Mouse (Mus musculus) fat pad, adult 2 months (tissue): Measurements from ENCODE around the gene Hpcal4.

Experiments
- DNase-seq: peaks from one replicate; pipeline ENCODE4 v3.0.0-alpha.2; 2011; ENCODE audit warnings: low read depth, low spot score; ENCODE audit errors: extremely low read depth

Hpcal4 gene

DNA sequence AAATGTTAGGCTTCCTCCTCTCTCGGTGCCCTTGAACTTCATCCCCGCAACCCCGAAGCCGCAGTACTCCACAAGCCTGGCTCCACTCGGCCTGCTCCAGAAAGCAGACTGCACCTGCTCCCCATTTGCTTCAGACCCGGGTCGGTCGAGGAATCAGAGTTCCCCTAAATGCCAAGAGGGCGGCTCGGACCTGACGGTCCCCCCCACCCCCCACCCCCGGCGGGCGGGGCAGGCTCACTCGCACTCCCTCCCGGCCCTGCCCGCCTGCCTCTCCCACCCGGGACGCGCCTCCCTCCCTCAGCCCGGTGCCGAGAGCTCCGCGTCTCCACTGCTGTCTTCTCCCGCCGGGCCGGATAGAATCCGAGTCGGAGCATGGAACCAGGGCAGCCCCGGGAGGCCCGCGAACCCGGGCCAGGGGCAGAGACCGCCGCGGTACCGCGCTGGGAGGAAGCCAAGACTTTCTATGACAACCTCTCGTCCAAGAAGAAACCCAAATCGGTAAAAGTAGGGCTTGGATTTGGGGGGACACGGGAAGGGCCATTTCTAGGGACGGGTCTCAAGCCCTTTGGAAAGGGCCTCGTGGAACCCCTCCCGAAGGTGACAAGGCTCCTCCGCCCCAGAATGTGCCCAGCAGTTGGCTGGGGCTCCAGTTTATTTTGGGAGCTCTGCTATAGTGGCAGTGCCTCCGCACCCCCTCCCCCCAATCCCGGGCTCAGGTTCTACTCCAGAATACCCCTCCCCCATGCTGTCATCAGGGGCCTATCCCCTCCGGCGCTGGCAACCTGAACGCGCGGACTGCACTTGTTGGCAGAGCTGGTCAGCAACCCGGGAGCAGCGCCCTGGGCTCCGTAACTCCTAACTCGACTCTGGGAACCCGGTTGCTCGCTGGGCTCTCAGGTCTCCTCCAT lies 18.4 kb downstream of the Hpcal4 start, which contains the start of gene Nt5c1a:
Gene Nt5c1a, plus strand, starts transcription at position 319 of the 908 bp plus-strand sequence.
- no peak for DNase-seq

DNA sequence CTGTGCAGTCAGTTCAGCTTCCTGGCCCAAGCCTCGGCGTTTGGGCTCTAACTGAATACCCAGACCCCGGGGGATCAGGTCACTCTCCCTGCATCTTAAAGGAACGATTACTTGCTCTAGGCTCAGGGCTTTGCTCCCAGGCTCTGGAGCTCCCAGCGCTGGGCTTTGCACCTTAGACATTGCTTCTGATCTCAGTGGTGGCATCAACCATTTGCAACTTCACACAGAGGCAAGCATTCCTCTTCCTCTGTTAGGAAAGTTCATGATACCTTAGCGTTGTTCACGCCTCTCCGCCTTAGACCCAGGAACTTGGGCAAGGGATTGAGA lies 19.0 kb downstream of the Hpcal4 start:
- no peak for DNase-seq

DNA sequence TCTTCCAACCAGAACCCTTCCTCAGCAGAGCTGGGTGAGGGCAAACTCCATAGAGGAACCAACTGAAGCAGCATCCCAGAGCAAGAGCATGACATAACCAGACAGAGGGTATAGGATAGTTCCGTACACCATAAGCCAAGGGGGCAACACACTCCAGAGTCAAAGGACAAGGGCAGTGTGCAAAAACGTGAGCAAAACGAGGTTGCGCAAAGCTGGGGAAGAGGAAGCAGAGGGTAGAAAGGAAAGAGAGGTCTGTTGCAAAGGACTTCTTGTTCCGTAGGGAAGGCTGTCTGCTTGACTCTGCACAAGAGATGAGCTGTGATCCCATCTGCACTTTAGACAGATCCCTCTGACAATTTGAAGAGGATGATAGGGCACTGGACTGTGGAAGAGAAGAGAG lies 24.3 kb downstream of the Hpcal4 start:
- DNase-seq, result no peak

DNA sequence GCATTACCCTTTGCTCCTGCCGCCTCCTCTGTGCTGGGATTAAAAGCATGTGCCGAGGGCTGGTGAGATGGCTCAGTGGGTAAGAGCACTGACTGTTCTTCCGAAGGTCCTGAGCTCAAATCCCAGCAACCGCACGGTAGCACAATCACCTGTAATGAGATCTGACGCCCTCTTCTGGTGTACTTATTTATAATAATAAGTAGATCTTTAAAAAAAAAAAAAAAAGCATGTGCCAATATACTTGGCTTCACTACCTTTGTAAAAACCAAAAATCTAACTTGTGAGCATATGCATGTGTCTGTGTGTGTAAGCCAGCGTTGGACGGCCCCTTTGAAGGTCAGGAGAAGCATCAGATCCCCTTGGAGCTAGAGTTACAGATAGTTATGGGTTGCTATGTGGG lies 28.0 kb downstream of the Hpcal4 start:
- DNase-seq, result no peak

DNA sequence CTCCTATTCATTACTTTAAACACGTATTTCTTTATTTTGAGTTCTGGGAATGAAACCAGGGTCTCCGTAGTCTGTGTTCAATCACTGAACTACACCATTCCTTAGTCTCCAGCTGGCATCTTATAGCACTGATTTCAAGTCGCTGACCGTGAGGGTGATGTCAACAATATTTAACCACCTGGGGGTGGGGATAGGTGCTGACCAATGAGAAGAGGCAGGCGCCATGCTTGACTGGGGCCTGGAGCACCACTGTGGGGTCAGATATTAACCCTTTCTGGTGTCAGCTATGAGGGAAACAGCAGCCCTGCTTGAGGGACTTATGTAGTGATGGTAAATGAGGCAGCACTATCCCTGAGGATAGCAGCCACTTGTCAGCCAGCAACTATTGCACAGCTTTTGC lies 28.4 kb downstream of the Hpcal4 start:
- no peak for DNase-seq

DNA sequence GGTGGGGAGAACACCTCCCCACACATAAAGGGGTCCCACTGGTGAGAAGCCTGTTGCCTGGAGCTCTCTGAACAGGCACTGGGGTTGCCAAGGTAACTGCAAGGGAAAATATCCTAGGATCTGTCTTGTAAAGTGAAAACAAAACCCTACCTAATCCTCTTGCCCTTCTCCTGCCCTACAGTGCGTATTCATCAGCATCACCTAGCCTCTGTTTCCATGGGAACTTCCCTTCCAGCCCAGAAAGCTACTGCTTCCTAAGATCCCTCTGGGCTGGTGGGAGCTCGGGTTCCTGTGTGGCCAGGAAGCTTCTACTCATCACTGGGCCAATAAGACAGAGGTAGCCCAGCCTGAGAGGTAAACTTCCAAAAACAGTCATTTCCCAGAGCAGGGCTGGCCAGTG lies 29.3 kb downstream of the Hpcal4 start:
- DNase-seq, result no peak

DNA sequence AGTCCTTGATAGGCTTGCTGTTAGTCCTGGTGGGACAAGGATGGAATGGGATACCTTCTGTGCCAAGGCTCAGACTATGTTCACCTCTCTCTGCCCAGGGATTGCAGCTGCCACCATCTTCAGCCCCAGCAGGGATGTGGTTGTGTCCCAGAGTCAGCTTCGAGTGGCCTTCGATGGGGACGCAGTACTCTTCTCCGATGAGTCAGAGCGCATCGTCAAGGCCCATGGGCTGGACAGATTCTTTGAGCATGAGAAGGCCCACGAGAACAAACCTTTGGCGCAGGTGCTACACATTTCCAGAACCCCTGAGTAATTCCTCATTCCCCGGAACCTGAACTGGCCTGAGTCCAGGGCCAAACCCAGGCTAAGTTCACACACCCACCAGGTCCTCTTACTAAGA lies 30.9 kb downstream of the Hpcal4 start:
- no peak for DNase-seq

DNA sequence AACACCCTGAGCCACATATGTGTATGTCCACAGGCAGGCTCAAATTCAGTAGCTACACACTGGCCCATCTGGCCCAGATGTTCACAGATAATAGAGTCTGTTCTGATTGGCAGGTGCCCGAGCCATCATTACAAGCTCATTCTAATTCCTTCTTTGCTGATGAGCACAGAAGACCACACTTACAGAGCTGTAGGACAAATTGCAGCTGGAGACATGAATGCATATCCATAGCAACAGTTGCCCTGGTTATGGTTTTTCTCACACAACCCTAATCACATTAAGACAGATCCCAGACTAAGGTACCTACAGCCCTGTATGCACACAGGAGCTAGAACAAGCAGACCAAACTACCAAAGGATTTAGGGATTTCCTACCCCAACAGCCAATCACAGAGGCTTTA lies 32.3 kb downstream of the Hpcal4 start:
- no peak for DNase-seq

DNA sequence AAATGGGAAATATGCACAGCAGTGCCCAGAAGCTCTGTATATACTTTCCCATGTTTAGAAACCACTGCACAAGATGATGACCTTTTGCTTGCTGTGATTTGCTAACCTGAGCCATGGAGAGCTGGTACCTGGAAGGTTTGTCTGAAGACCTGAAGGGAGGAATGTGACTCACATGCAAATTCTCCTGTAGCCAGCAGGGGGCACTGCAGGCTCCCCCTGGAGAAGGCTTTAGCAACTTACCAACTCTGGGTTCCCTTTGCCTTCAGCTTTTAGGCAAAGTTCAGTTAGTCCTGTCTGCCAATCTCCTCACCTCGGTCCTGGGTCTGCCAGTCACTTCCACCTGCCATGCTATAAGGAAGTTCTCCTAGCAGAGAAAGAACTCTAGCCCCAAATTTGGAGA lies 33.8 kb downstream of the Hpcal4 start:
- DNase-seq, result no peak

DNA sequence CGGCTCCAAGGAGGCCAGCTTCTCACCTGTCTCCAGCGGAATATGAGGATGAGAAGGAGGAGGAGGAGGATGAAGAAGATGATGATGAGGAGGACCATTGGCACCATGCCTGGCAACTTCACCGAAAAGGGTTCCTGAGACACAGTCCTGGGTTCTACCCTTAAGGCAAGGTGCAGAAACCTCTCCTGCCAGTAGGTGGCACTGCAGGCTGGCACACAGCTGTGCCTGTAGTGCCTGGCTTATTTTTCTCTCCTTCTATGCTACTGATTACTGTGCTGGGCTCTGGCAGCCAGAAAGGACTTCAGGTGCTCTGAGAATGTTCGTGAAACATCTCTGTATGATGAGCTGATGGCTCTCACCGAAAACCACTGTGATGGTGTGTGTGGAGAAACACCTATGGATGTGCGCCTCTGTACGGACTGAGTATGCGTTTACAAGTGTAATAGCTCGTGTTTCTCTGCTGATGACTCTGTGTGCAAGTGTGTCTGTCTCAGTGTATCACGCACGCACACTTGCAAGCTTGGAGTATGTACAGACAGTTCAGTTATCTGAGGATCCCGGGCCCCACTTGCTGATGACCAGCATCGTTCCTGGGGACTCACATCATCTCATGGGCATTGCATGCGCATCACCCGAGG lies 36.8 kb downstream of the Hpcal4 start:
- DNase-seq, result no peak

DNA sequence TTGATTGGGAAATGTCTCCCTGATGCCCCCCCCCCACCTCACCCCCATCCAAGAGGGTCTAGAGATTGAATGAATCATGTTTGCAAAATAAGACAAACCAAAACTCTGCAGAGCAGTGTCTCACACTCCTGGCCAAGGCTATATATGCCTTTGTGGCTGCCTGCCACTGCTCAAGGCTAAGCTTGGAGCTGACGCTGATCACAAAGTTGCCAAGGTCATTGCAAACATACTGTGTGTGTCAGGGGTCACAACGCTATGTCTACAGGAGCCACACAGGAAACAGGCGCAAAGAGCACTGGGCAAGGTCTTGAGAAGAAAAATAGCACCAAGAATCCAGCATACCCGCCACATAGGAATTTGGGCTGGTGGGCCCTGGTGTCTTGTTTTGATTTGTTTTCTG lies 37.6 kb downstream of the Hpcal4 start:
- no peak for DNase-seq

DNA sequence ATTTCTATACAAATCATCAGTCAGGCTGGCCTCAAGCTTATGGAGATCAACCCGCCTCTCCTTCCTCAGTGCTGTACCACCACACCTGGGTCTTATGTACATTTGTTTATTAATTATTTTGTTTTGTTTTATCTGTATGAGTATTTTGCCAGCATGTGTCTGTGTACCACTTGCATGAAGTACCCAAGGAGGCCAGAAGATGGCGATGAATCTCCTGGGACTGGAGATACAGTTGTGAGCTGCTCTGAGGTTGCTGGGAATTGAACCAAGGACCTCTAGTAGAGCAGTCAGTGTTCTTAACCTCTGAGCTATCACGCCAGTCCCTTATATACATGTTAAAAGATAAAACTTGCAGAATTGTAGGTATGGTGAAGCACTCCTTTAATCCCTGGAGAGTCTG lies 40.3 kb downstream of the Hpcal4 start:
- no peak for DNase-seq

DNA sequence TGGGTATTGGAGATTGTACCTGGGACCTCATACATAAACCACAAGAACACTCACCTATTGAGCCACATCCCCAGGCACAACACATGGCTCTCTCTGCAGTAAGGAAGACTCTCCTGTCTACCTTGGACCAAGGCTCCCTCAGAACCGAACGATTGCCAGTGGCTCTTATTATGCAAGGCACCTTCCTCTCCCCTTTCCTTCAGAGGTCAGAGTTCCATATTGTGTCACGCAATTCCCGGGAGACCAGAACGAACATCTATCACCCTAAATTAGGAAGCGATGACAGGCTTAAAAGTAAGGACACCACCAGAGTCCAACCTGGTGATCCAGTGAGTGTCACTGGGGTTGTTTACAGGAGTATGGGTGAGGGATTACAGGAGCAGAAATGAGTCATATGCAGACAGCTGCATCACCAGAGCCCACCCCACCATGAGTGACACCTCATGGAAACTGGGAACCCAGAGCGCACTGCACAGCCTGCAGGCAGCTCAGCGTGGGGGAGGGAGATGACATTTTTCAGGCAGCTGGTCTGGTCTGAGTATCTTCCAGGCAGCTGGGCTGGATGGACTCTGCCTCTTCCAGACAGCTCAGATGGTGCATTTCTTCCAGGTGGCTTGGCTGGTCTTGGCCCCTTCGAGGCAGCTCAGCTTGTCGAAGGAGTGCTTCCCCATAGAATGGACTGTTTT lies 42.8 kb downstream of the Hpcal4 start:
- DNase-seq, result no peak

DNA sequence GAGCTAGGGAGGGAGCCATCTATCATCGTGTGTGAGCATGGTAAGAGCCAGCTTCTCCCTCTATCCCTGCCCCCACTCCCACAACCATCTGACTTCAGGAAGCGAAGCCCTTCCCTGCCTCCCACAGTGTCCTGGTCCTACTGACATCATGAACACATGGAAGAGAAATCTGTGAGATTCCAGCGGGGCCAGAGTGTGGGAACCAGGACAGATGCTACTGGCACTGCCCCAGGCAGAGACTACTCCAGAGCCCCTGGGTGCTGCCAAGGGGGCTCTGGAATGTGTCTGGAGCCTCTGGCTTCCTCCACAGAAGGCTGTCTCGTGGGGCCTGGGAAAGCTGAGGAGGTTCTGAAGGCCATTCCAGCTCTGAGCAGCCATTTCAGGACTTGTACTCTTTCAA lies 44.7 kb downstream of the Hpcal4 start:
- DNase-seq, result no peak

DNA sequence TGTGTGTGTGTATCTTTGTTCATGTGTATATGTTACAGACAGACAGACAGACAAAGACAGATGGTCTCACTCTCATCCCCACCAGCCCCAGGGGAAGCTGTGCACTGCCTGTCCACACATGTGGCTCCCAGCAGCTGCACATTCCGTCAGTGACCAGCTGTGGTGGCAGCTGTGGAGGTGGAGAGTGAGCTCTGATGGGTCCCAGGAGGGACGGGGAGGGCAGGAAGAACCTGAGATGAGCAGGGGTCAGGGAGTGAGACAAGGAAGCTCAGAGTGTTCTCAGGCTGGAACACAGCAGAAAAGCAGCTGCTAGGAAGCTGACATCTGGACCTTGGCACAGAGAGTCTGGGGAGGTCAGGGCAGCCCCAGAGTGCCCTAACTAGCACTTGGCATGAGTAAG lies 45.2 kb downstream of the Hpcal4 start:
- no peak for DNase-seq

DNA sequence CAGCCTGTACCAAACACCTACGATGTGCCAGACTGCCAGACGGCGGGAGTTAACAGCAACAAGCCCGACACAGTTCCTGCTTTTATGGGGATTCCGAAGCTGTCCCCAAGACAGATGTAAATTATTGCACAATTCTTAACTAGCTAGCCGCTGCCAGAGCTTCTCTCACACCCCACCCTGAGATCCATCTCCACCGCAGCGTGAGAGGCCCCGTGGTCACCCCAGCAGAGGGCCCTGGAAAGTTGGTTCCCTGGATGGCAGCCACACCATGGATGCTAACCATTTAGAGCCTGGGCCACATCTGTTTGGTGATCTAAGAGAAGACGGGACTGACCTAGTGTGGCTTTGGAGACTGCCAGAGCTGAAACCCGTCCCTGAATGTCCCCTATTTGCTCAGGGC lies 46.1 kb downstream of the Hpcal4 start:
- no peak for DNase-seq

DNA sequence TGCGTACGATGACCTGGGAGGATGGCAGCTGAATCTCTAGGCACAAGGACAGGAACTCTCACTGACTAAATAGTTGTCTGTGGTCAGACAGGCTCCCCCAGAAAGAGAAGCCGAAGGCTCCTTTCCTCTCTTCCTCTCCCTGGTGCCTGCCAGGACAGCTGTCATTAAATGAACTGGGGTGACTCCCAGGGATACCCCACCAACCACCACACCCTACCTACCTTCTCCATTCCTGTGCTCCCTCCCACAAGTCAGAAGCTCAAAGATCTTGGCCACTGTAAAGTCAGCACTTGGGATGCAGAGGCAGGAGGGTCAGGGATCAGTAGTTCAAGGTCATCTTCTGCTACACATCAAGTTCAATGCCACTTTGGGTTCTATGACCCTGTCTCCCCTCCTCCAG lies 49.8 kb downstream of the Hpcal4 start:
- no peak for DNase-seq

DNA sequence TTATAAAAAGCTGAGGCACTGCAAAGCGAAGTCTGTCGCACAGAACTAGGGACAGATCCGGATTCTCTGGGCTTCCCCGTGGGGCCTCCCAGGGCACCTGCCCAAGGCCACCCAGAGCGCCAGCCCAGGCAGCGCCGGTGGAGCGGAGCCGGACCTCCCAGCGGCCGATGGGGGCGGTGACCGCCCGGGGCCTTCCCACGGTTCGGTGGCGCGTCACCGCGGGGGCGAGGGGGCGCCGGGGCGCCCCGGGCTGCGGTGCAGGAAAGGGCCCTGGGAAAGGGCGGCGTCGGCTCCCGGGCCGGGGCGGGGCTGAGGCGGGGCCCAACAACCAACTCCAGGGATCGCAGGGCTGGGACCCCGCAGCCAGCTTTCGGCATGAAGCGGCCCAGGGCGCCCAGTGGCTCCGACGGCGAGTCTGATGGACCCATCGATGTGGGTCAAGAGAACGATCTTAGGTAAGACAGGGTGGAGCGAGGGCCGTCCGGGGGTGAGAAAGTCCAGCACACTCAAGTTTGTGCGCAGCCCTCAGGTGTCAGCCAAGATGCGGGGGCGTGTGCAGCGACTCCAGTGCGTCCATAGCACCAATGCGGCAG lies 50.6 kb downstream of the Hpcal4 start, which contains the start of gene Heyl:
Gene Heyl, plus strand, starts transcription at position 65 of the 593 bp plus-strand sequence.
- no peak for DNase-seq

DNA sequence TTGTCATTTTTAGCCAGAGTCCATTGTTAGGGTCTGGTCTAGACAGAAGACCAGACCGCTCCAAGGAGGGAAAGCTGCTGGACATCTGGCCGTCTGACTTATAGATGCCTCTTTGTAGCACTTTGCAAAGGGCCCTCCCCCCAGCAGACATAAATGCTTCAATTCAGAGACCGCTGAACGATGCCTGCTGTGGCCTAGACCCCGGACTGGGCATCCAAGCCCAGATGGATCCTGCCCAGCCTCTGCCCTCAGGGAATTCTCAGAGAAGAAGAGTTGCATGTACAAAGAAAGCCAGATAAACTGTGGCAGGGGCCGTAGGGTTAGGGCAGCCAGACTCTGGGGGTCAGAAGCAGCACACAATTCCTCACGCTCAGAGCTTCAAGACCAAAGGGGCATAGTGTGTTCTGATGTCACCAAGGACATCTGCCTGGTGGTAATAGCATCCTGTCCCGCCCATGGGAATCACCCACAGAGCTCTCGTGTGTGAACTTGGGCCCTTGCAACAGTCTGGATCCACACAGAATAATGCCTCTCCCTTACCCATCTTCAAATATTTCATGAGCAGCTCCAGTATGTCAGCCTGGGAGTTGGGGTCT lies 52.9 kb downstream of the Hpcal4 start:
- no peak for DNase-seq

DNA sequence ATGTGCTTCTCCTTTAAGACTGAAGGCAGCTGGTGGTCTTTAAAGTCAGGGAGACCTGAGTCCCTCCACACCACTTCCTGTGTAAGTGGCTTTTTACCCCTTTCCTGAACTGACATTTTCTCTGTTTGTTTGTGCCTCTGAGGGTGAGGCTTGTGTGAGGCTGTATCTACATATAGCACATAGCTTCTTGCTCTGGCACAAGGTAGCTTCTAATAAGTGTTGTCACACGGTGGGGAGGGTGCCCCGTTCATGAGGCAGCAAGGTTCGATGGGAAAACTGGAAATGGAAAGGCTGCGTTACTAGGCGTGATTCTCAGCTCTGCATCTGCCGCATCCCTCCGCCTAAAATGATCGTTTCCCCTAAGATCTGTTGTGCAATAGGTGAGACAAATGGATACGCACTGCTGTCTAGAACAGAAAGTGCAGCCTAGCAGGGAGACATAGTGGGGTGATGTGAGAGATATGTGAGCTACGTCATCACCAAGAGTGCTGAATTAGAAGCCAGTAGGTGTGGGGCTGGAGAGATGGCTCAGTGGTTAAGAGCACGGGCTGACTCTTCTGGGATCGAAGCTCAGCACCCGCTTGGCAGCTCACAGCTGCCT lies 53.5 kb downstream of the Hpcal4 start:
- no peak for DNase-seq
